Mouse (Mus musculus) neural tube, embryonic 14.5 days (tissue): ENCODE measurements around the gene Six5. TPM values are rescaled to one million over a fixed set of nuclear protein-coding genes. Genes with fewer than 3 reads are reported as not detected.
A peak's percentile ranks its signal among the peaks of the same experiment; 100 is the strongest.
"Not testable (repeated sequence)": the region's sequence is repeated elsewhere in the genome, so short reads cannot be mapped to it uniquely, and the experiment has no call there.

Source experiments
- ATAC-seq: fragments of 200-750 bp; cut with Nextera tagmentation; 2 replicates; pipeline ENCODE4 v1.8.0; 2017; ENCODE audit warnings: low read depth, mild to moderate bottlenecking, moderate TSS enrichment, moderate library complexity
- H3K27ac ChIP-seq: fragments of 300-500 bp; sonication (generic); 2 replicates; pipeline ENCODE4 v1.5.1; 2014; ENCODE audit warnings: low read depth, mild to moderate bottlenecking, control low read depth, low read length, moderate library complexity, mixed read lengths
- H3K27me3 ChIP-seq: fragments of 300-500 bp; sonication (generic); 2 replicates; pipeline ENCODE4 v1.6.1; 2014; ENCODE audit warnings: low read length; ENCODE audit not compliant: control insufficient read depth, insufficient read depth
- H3K36me3 ChIP-seq: fragments of 300-500 bp; sonication (generic); 2 replicates; pipeline ENCODE4 v1.6.1; 2014; ENCODE audit warnings: low read length, mixed read lengths; ENCODE audit not compliant: control insufficient read depth, insufficient read depth
- H3K4me1 ChIP-seq: fragments of 300-500 bp; sonication (generic); 2 replicates; pipeline ENCODE4 v1.6.1; 2014; ENCODE audit warnings: low read length; ENCODE audit not compliant: control insufficient read depth, insufficient read depth
- H3K4me2 ChIP-seq: fragments of 300-500 bp; sonication (generic); 2 replicates; pipeline ENCODE4 v1.6.1; 2014; ENCODE audit warnings: mild to moderate bottlenecking, low read depth, low read length, control low read depth
- H3K4me3 ChIP-seq: fragments of 300-500 bp; sonication (generic); 2 replicates; pipeline ENCODE4 v1.5.1; 2014; ENCODE audit warnings: low read depth, low read length, control low read depth, mixed read lengths
- H3K9ac ChIP-seq: fragments of 300-500 bp; sonication (generic); replicated peaks from 2 replicates; pipeline ENCODE4 v1.6.1; 2014; ENCODE audit warnings: low read depth, mild to moderate bottlenecking, control low read depth, low read length, mixed read lengths
- H3K9me3 ChIP-seq: fragments of 300-500 bp; sonication (generic); 2 replicates; pipeline ENCODE4 v1.6.1; 2016; ENCODE audit warnings: low read length; ENCODE audit not compliant: control insufficient read depth
- WGBS: fragments of 180-500 bp; shearing (Covaris S2); extraction: QIAGEN DNeasy Blood & Tissue Kit; methylation state at CpG from one replicate; pipeline ENCODE4 v1.1.7; 2014; 5-methylcytosine and 5-hydroxymethylcytosine counted together
- polyA plus RNA-seq: library from polyadenylated mRNA; unstranded; fragments of >200 nt; fragmentation: Nextera tagmentation; extraction: Ambion mirVana; gene quantifications from 2 replicates; pipeline ENCODE4 v1.2.1, GENCODE M21; 2014

Gene Six5
- polyA plus RNA-seq, 1 experiment from 2014 or later, result 1.3 TPM

GRCm38 (mm10) chr7:19071024-19071423 lies 23.4 kb upstream of the Six5 start:
- H3K27me3 ChIP-seq, H3K9me3 ChIP-seq, ATAC-seq, H3K27ac ChIP-seq, H3K36me3 ChIP-seq, H3K9ac ChIP-seq, H3K4me2 ChIP-seq, H3K4me1 ChIP-seq, H3K4me3 ChIP-seq: not testable (repeated sequence)
- 61% methylated on average over 3 of the region's 3 CpGs for WGBS

GRCm38 (mm10) chr7:19073504-19073903 lies 20.9 kb upstream of the Six5 start:
- 89% methylated on average over 9 of the region's 9 CpGs for WGBS
- Histone ChIP-seq H3K27me3 (no peaks in the 10 kb centered on the region; the same call in 1 of the 2 replicates), H3K4me3 (no peak overlapping the region), H3K36me3 (peaks cover 6% of the 10 kb centered on the region; the same call in 1 of the 2 replicates), H3K27ac (no peak overlapping the region), H3K4me1 (peaks cover 15% of the 10 kb centered on the region; the same call in 1 of the 2 replicates), H3K9ac (no peak overlapping the region), H3K9me3 (no peaks in the 10 kb centered on the region), H3K4me2 (no peak overlapping the region)
- no peak for ATAC-seq

GRCm38 (mm10) chr7:19074494-19074893 lies 19.9 kb upstream of the Six5 start:
- H3K9ac ChIP-seq, result no peak overlapping the region
- peaks cover 15% of the 10 kb centered on the region; the same call in 1 of the 2 replicates for H3K4me1 ChIP-seq
- no peaks in the 10 kb centered on the region for H3K9me3 ChIP-seq
- no peak overlapping the region for H3K4me3 ChIP-seq
- 90% methylated on average over 6 of the region's 6 CpGs for WGBS
- H3K27ac ChIP-seq, result no peak overlapping the region
- ATAC-seq, result no peak
- no peak overlapping the region for H3K4me2 ChIP-seq
- H3K27me3 ChIP-seq, result no peaks in the 10 kb centered on the region; the same call in 1 of the 2 replicates
- H3K36me3 ChIP-seq, result peaks cover 12% of the 10 kb centered on the region; the same call in 1 of the 2 replicates

DNA sequence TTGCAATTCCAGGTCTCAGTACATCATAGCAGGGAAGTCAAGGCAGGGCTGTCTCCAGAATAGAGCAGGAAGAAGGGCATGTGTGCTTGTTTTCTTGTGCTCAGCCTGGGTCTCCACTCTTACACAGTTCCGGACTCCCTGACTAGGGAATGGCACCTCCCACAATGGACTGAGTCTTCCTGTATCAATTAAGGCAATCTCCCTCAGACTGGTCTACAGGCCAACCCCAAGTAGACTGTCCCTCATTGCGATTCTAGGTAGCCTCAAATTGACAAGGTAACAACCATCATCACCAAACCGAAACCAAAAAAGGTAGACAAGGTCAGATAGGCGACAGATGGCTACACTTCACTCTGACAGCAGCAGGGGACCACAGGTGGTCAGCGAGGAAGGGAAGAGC lies 19.2 kb upstream of the Six5 start:
- Histone ChIP-seq H3K9ac (no peak overlapping the region), H3K27ac (peak overlapping the region; percentile 44; the same call in 1 of the 2 replicates), H3K27me3 (no peaks in the 10 kb centered on the region; the same call in 1 of the 2 replicates), H3K36me3 (peaks cover 19% of the 10 kb centered on the region), H3K4me2 (peak overlapping the region; percentile 73), H3K4me1 (peaks cover 15% of the 10 kb centered on the region; the same call in 1 of the 2 replicates), H3K4me3 (peak overlapping the region; percentile 100), H3K9me3 (no peaks in the 10 kb centered on the region)
- peak; percentile 6 for ATAC-seq
- WGBS, result 64% methylated on average over 5 of the region's 5 CpGs

GRCm38 (mm10) chr7:19075723-19076585 lies 18.4 kb upstream of the Six5 start, which contains the start of gene Dmwd:
Gene Dmwd, plus strand, starts transcription at chr7:19076227.
- ATAC-seq, result peak; percentile 98
- H3K36me3 ChIP-seq, result peaks cover 26% of the 10 kb centered on the region
- H3K4me3 ChIP-seq, result peak within 1 kb of the TSS; percentile 100
- WGBS, result under 1% methylated on average over 81 of the region's 91 CpGs
- peak within 1 kb of the TSS; percentile 97 for H3K9ac ChIP-seq
- no peaks in the 10 kb centered on the region; the same call in 1 of the 2 replicates for H3K27me3 ChIP-seq
- peak within 1 kb of the TSS; percentile 79 for H3K27ac ChIP-seq
- H3K4me2 ChIP-seq, result peak within 1 kb of the TSS; percentile 73
- H3K4me1 ChIP-seq, result peaks cover 15% of the 10 kb centered on the region; the same call in 1 of the 2 replicates
- H3K9me3 ChIP-seq, result no peaks in the 10 kb centered on the region

DNA sequence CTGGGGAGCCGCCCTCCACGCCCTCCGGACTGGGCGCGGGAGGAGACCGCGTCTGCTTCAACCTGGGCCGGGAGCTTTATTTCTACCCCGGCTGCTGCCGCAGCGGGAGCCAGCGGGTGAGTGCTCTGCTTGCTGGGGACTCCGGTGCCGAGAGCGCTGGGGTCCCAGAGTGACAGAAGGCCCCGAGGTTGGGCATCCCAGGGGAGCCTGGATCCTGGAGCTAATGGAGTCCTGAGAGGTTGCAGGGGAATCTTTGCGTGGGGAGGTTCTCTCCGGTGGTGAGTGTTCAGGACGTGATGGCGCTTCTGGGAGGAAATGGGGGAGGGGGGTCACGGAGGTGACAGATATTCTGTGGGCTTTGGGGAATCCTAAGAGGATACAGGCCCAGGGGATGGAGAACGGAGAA lies 17.8 kb upstream of the Six5 start:
- Histone ChIP-seq H3K4me2 (peak overlapping the region; percentile 73), H3K27me3 (no peaks in the 10 kb centered on the region; the same call in 1 of the 2 replicates), H3K4me3 (peak overlapping the region; percentile 100), H3K9me3 (no peaks in the 10 kb centered on the region), H3K9ac (peak overlapping the region; percentile 97), H3K4me1 (peaks cover 15% of the 10 kb centered on the region; the same call in 1 of the 2 replicates), H3K36me3 (peaks cover 30% of the 10 kb centered on the region), H3K27ac (peak overlapping the region; percentile 79)
- WGBS, result 0% methylated on average over 22 of the region's 22 CpGs
- ATAC-seq, result no peak

DNA sequence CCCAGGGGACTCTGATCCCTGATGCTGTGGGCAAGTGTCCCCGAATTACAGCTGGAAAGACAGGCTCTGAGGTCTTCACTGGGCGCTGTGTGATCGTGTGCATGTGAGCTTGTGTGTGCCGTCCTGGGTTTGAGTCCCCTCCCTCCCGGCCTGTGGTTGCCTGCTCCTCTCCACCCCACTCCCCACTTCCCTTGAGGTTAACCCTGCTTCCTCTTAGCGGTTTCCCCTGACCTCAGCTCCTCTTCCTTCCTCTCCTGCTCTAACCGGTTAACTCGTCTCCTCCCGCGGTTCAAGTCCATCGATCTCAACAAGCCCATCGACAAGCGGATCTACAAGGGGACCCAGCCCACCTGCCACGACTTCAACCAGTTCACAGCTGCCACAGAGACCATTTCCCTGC lies 16.6 kb upstream of the Six5 start:
- Histone ChIP-seq H3K4me3 (peak overlapping the region; percentile 100; the same call in 1 of the 2 replicates), H3K4me2 (peak overlapping the region; percentile 73), H3K27me3 (no peaks in the 10 kb centered on the region; the same call in 1 of the 2 replicates), H3K4me1 (peaks cover 15% of the 10 kb centered on the region; the same call in 1 of the 2 replicates), H3K9ac (no peak overlapping the region; the same call in 1 of the 2 replicates), H3K36me3 (peaks cover 38% of the 10 kb centered on the region), H3K27ac (no peak overlapping the region), H3K9me3 (no peaks in the 10 kb centered on the region)
- 89% methylated on average over 14 of the region's 14 CpGs for WGBS
- no peak for ATAC-seq

- Histone ChIP-seq H3K4me2 (no peak overlapping the region), H3K36me3 (peaks cover 41% of the 10 kb centered on the region), H3K27me3 (no peaks in the 10 kb centered on the region; the same call in 1 of the 2 replicates), H3K9ac (no peak overlapping the region), H3K4me3 (no peak overlapping the region), H3K9me3 (no peaks in the 10 kb centered on the region), H3K27ac (no peak overlapping the region), H3K4me1 (peaks cover 15% of the 10 kb centered on the region; the same call in 1 of the 2 replicates)
- ATAC-seq, result no peak
- 90% methylated on average over 3 of the region's 3 CpGs for WGBS
Observed at GRCm38 (mm10) chr7:19078732-19079131, 15.7 kb upstream of the Six5 start.
